Mouse (Mus musculus): ENCODE results near the gene Olfr3. TPM values are rescaled to one million over a fixed set of nuclear protein-coding genes. Genes with fewer than 3 reads are reported as not detected.

Gene Olfr3
- not detected for total RNA-seq (2021)

DNA sequence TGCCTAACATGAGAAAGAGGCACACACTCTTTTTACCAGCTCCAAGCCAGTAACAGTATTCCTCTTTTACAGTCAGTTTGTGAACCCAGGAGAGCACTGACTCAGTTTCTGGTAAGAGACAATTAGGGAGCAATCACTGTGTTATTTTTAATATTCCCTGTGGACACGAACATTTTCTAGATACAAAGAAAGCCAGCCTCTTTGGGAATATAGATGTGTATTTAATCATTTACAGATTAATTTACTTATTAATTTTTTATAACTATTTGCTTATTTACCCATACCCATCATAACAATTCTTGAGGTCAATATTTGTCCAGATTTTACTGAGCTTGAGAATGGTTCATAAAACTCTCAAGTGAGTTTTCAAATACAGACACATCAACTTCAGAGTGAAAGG is at the start of gene Olfr3:
Gene Olfr3, minus strand, starts transcription at position 101 of the 400 bp plus-strand sequence.
- DNase-seq (ENCODE audit: extremely low spot score in 1 of 2, low spot score in 2 of 2) = no peak
- intact Hi-C loops (cut with DNase I) = no loop called here

GRCm38 (mm10) chr2:36862560-36862959 is 45.7 kb upstream of the Olfr3 start, which contains the start of gene Olfr351:
Gene Olfr351 (minus strand): TSS chr2:36862660.
- intact Hi-C loops (cut with DNase I) = no loop called here
- no peak for DNase-seq (ENCODE audit: extremely low spot score in 1 of 2, low spot score in 2 of 2)

DNA sequence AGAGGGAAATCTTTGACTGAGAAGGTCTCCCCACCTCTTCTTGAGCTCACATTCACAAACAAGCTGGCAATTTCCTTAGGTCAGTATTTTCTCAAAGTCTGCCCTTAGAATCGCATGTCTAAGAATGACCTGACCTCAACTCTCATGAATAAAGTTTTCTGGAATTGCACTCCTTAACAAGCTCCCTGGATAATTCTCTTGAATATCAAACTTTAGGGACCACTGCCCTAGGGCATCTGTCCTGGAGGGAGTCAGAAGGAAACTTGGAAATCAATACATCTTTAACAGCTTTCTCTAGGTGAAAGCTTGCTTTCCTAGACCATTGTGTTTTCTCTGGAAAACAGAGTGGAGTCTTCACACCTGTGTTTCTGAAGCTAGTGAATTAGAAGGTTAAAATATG is 29.2 kb upstream of the Olfr3 start, which contains the start of gene Olfr350:
Gene Olfr350, plus strand, starts transcription at position 301 of the 400 bp plus-strand sequence.
- intact Hi-C loops (cut with DNase I) = no loop called here
- no peak for DNase-seq (ENCODE audit: extremely low spot score in 1 of 2, low spot score in 2 of 2)

- intact Hi-C loops (cut with DNase I) = no loop called here
- DNase-seq (ENCODE audit: extremely low spot score in 1 of 2, low spot score in 2 of 2) = no peak
Observed at GRCm38 (mm10) chr2:36790238-36790637, 26.6 kb downstream of the Olfr3 start, which contains the start of gene Olfr50. Gene Olfr50 (plus strand): TSS chr2:36790538.

- intact Hi-C loops (cut with DNase I) = no loop called here
- DNase-seq (ENCODE audit: extremely low spot score in 1 of 2, low spot score in 2 of 2) = no peak
Observed at GRCm38 (mm10) chr2:36783976-36784375, 32.9 kb downstream of the Olfr3 start, which contains the start of gene Olfr348. Gene Olfr348 (plus strand): TSS chr2:36784276.

Other genes starting within 250 kb of the Olfr3 start
- not detected for gene Olfr345, start 177.0 kb downstream of the Olfr3 start, total RNA-seq (2021)
- not detected for gene Olfr346, start 131.2 kb downstream of the Olfr3 start, total RNA-seq (2021)
- not detected for gene Olfr347, start 85.1 kb downstream of the Olfr3 start, total RNA-seq (2021)
- gene Olfr348, start 32.8 kb downstream of the Olfr3 start, total RNA-seq (2021) = not detected
- not detected for gene Olfr50, start 26.5 kb downstream of the Olfr3 start, total RNA-seq (2021)
- gene Olfr350, start 29.3 kb upstream of the Olfr3 start, total RNA-seq (2021) = not detected
- not detected for gene Olfr351, start 45.6 kb upstream of the Olfr3 start, total RNA-seq (2021)
- gene Olfr352, start 51.4 kb upstream of the Olfr3 start, total RNA-seq (2021) = not detected
- gene Olfr353, start 75.9 kb upstream of the Olfr3 start, total RNA-seq (2021) = not detected
- gene Olfr354, start 88.6 kb upstream of the Olfr3 start, total RNA-seq (2021) = under 1 TPM in 1 of 2 experiments, not detected in 1; 0.04 TPM
- not detected for gene Olfr355, start 111.9 kb upstream of the Olfr3 start, total RNA-seq (2021)
- gene Olfr356, start 120.1 kb upstream of the Olfr3 start, total RNA-seq (2021) = not detected
- gene Olfr357, start 176.8 kb upstream of the Olfr3 start, total RNA-seq (2021) = not detected
- gene Olfr358, start 192.3 kb upstream of the Olfr3 start, total RNA-seq (2021) = not detected
- gene Olfr360, start 248.7 kb upstream of the Olfr3 start, total RNA-seq (2021) = not detected